Mouse (Mus musculus) thymus, adult 2 months (tissue): ENCODE data around the gene Pom121l12. TPM values are rescaled to one million over a fixed set of nuclear protein-coding genes. Genes with fewer than 3 reads are reported as not detected.

Source experiments
- DNase-seq: peaks from one replicate; pipeline ENCODE4 v3.0.0; 2021
- H3K27ac ChIP-seq: fragments of 200-500 bp; 2 replicates; pipeline ENCODE4 v1.5.1; 2012; ENCODE audit warnings: low read length, control low read depth; ENCODE audit not compliant: control insufficient read depth, insufficient read depth
- H3K27me3 ChIP-seq: fragments of 200-500 bp; 2 replicates; pipeline ENCODE4 v1.6.1; 2012; ENCODE audit warnings: mild to moderate bottlenecking, low read length, moderate library complexity, mixed read lengths; ENCODE audit not compliant: control insufficient read depth, insufficient read depth
- H3K36me3 ChIP-seq: fragments of 200-500 bp; 2 replicates; pipeline ENCODE4 v1.6.1; 2012; ENCODE audit warnings: mild to moderate bottlenecking, low read length, moderate library complexity; ENCODE audit not compliant: control insufficient read depth, insufficient read depth
- H3K4me1 ChIP-seq: fragments of 200-500 bp; replicated peaks from 2 replicates; pipeline ENCODE4 v1.6.1; 2012; ENCODE audit warnings: low read length; ENCODE audit not compliant: control insufficient read depth, insufficient read depth
- H3K4me3 ChIP-seq: fragments of 200-500 bp; 2 replicates; pipeline ENCODE4 v1.5.1; 2012; ENCODE audit warnings: mild to moderate bottlenecking, low read length, control low read depth, moderate library complexity; ENCODE audit not compliant: control insufficient read depth, insufficient read depth
- CTCF ChIP-seq: fragments of 200-500 bp; IDR thresholded peaks from 2 replicates; pipeline ENCODE4 v1.5.1; 2012; ENCODE audit warnings: mild to moderate bottlenecking, control low read depth, low read length, moderate library complexity, borderline replicate concordance; ENCODE audit not compliant: control insufficient read depth, poor library complexity, insufficient read depth; ENCODE audit errors: extremely low read depth
- POLR2A ChIP-seq: fragments of 200-500 bp; IDR thresholded peaks from 2 replicates; pipeline ENCODE4 v1.6.1; 2012; ENCODE audit warnings: mild to moderate bottlenecking, low read length, control low read depth, moderate library complexity; ENCODE audit not compliant: control insufficient read depth, poor library complexity, insufficient read depth; ENCODE audit errors: extremely low read depth
- WGBS: fragments of 180-500 bp; shearing (Covaris S2); methylation state at CpG from one replicate; pipeline ENCODE4 v1.1.7; 2018; 5-methylcytosine and 5-hydroxymethylcytosine counted together
- polyA plus RNA-seq: library from polyadenylated mRNA; depleted of rRNA; stranded (reverse); fragments of >200 nt; gene quantifications from 2 replicates; pipeline ENCODE4 v1.2.3, GENCODE M21; 2012; rRNA removed

Pom121l12 gene
- polyA plus RNA-seq, result not detected in 2 replicates

- Histone ChIP-seq H3K4me3 (no peak within 1 kb of the TSS), H3K4me1 (no peaks in the 10 kb centered on the region), H3K27ac (no peak within 1 kb of the TSS), H3K36me3 (no peaks in the 10 kb centered on the region), H3K27me3 (no peaks in the 10 kb centered on the region)
- no peak for DNase-seq
- no peak for TF ChIP-seq CTCF
- 86% methylated on average over 11 of the region's 11 CpGs for WGBS
Observed at GRCm38 (mm10) chr11:14598976-14599375, at the start of gene Pom121l12. TSS of gene Pom121l12 (plus strand) at chr11:14599276.

GRCm38 (mm10) chr11:14611859-14612258 is 12.8 kb downstream of the Pom121l12 start:
- Histone ChIP-seq H3K27ac (no peak overlapping the region), H3K27me3 (no peaks in the 10 kb centered on the region), H3K36me3 (no peaks in the 10 kb centered on the region), H3K4me3 (no peak overlapping the region), H3K4me1 (no peaks in the 10 kb centered on the region)
- TF ChIP-seq CTCF, result no peak
- no peak for TF ChIP-seq POLR2A
- WGBS, result 94% methylated on average over 2 of the region's 2 CpGs
- no peak for DNase-seq
